Mouse (Mus musculus): ENCODE data around the gene Rapgefl1. TPM values are rescaled to one million over a fixed set of nuclear protein-coding genes. Genes with fewer than 3 reads are reported as not detected.
A peak's percentile ranks its signal among the peaks of the same experiment; 100 is the strongest.

Gene Rapgefl1
- total RNA-seq (2012; rRNA removed) = 0.46 and 0.58 TPM in 2 replicates
- 1 to 10 TPM in 1 of 2 experiments, not detected in 1; 1.4 TPM for polyA plus RNA-seq (2012; ENCODE audit: insufficient read depth in 1 of 2, insufficient read length in 2 of 2, low read depth in 1 of 2, low replicate concordance in 2 of 2, missing spikeins in 1 of 2)

- H3K36me3 ChIP-seq (ENCODE audit: control insufficient read depth in 1 of 2, insufficient read depth in 2 of 2, low read length in 2 of 2) = peaks cover 3 to 13% of the 10 kb centered on the region in 2 experiments
- no peaks in the 10 kb centered on the region; the same call in 1 of the 2 replicates for H3K79me2 ChIP-seq (ENCODE audit: control insufficient read depth, insufficient read depth, low read length, poor library complexity)
- peak within 1 kb of the TSS; percentile 85 for H3K9ac ChIP-seq (ENCODE audit: control insufficient read depth, low read depth, low read length, poor library complexity, severe bottlenecking)
- H3K9me3 ChIP-seq (replicated peaks; ENCODE audit: insufficient read depth, low read length) = no peaks in the 10 kb centered on the region
- no peak within 1 kb of the TSS for H3K27ac ChIP-seq (ENCODE audit: control insufficient read depth, low read depth, low read length)
- H3K4me3 ChIP-seq (ENCODE audit: control insufficient read depth in 1 of 2, insufficient read depth in 1 of 2, low read depth in 2 of 2, low read length in 2 of 2) = peak within 1 kb of the TSS; percentile 75 to 98
- peak; percentile 88 for DNase-seq (ENCODE audit: low read depth, low spot score)
- no peaks in the 10 kb centered on the region for H3K27me3 ChIP-seq (ENCODE audit: control insufficient read depth in 1 of 2, insufficient read depth in 2 of 2, low read length in 2 of 2)
- H3K4me1 ChIP-seq (ENCODE audit: control insufficient read depth in 1 of 2, insufficient read depth in 2 of 2, low read length in 2 of 2) = peaks cover 0 to 5% of the 10 kb centered on the region in 2 experiments; a peak in 1 of 4 replicates
- TF ChIP-seq MAX (IDR thresholded peaks at IDR 0.05; ENCODE audit: low read length) (no peak), MYB (IDR thresholded peaks at IDR 0.05; ENCODE audit: low read depth, low read length) (no peak), MEF2A (IDR thresholded peaks at IDR 0.05; ENCODE audit: extremely low read depth, insufficient replicate concordance, low read depth, low read length, poor library complexity, severe bottlenecking) (no peak), SIN3A (IDR thresholded peaks at IDR 0.05; ENCODE audit: low read length) (peak; percentile 60), BHLHE40 (IDR thresholded peaks at IDR 0.05; ENCODE audit: borderline replicate concordance, low read depth, low read length) (no peak), CHD1 (IDR thresholded peaks at IDR 0.05; ENCODE audit: low read depth, low read length) (no peak), RCOR1 (IDR thresholded peaks at IDR 0.05; ENCODE audit: low read depth, low read length) (no peak), GABPA (IDR thresholded peaks at IDR 0.05; ENCODE audit: low read depth, low read length) (no peak), HCFC1 (IDR thresholded peaks at IDR 0.05; ENCODE audit: low read depth, low read length) (peak; percentile 40; the same call in 1 of the 2 replicates), POLR2AphosphoS5 (IDR thresholded peaks at IDR 0.05; ENCODE audit: borderline replicate concordance, low read depth, low read length) (no peak), UBTF (IDR thresholded peaks at IDR 0.05; ENCODE audit: borderline replicate concordance, insufficient read depth, low read depth, low read length) (0 out of 2 replicates have a peak, but pooled peaks have one; percentile 69), USF1 (IDR thresholded peaks at IDR 0.05; ENCODE audit: low read depth, low read length) (0 out of 2 replicates have a peak, but pooled peaks have one; percentile 10), ZKSCAN1 (IDR thresholded peaks at IDR 0.05; ENCODE audit: low read depth, low read length) (no peak), ZC3H11A (IDR thresholded peaks at IDR 0.05; ENCODE audit: low read depth, low read length) (no peak), KAT2A (conservative IDR thresholded peaks at IDR 0.05; ENCODE audit: low read depth, low read length) (no peak), ZMIZ1 (IDR thresholded peaks at IDR 0.05; ENCODE audit: low read depth, low read length) (no peak), CHD2 (IDR thresholded peaks at IDR 0.05; ENCODE audit: low read length) (no peak), POLR2A (IDR thresholded peaks at IDR 0.05; ENCODE audit: control insufficient read depth in 1 of 2, insufficient read depth in 1 of 2, low read depth in 1 of 2, low read length in 2 of 2, poor library complexity in 1 of 2) (0 out of 4 replicates have a peak, but pooled peaks of 1 of the 2 experiments have one; percentile 15), MXI1 (IDR thresholded peaks at IDR 0.05; ENCODE audit: low read depth, low read length) (peak; percentile 52; the same call in 1 of the 2 replicates), NELFE (IDR thresholded peaks at IDR 0.05; ENCODE audit: low read depth, low read length) (peak; percentile 28; the same call in 1 of the 2 replicates), TAL1 (IDR thresholded peaks at IDR 0.05; ENCODE audit: low read length) (no peak), CTCF (IDR thresholded peaks at IDR 0.05 in 2 of 3, conservative IDR thresholded peaks at IDR 0.05 in 1 of 3; ENCODE audit: control insufficient read depth in 1 of 3, insufficient read depth in 1 of 3, low read depth in 2 of 3, low read length in 3 of 3, poor library complexity in 1 of 3, severe bottlenecking in 1 of 3) (0 out of 6 replicates have a peak, but pooled peaks of 1 of the 3 experiments have one; percentile 2), MAFK (IDR thresholded peaks at IDR 0.05; ENCODE audit: borderline replicate concordance, low read depth, low read length) (no peak), MAZ (IDR thresholded peaks at IDR 0.05; ENCODE audit: low read depth, low read length) (peak; percentile 83; the same call in 1 of the 2 replicates), TBP (IDR thresholded peaks at IDR 0.05; ENCODE audit: low read depth, low read length) (no peak), ZNF384 (IDR thresholded peaks at IDR 0.05; ENCODE audit: low read depth, low read length) (no peak), TCF12 (IDR thresholded peaks at IDR 0.05; ENCODE audit: low read depth, low read length) (0 out of 2 replicates have a peak, but pooled peaks have one; percentile 6), EP300 (IDR thresholded peaks at IDR 0.05; ENCODE audit: low read depth in 1 of 2, low read length in 2 of 2) (no peak), ELF1 (IDR thresholded peaks at IDR 0.05; ENCODE audit: low read depth, low read length) (0 out of 2 replicates have a peak, but pooled peaks have one; percentile 13), GATA1 (IDR thresholded peaks at IDR 0.05; ENCODE audit: low read depth, low read length) (no peak), E2F4 (IDR thresholded peaks at IDR 0.05; ENCODE audit: borderline replicate concordance, low read depth, low read length) (no peak), SMC3 (IDR thresholded peaks at IDR 0.05; ENCODE audit: low read depth, low read length) (peak; percentile 8; the same call in 1 of the 2 replicates), USF2 (IDR thresholded peaks at IDR 0.05; ENCODE audit: borderline replicate concordance in 1 of 2, insufficient read depth in 1 of 2, low read depth in 1 of 2, low read length in 2 of 2) (no peak), ETS1 (IDR thresholded peaks at IDR 0.05; ENCODE audit: low read depth, low read length) (no peak), RAD21 (IDR thresholded peaks at IDR 0.05; ENCODE audit: low read depth, low read length) (no peak)
Observed at GRCm38 (mm10) chr11:98836651-98837141, at the start of gene Rapgefl1. Gene Rapgefl1, plus strand, starts transcription at chr11:98836785.

Data from MEL (cell line).